Mouse (Mus musculus): ENCODE data around the gene Wdr45b. TPM values are rescaled to one million over a fixed set of nuclear protein-coding genes. Genes with fewer than 3 reads are reported as not detected.
A peak's percentile ranks its signal among the peaks of the same experiment; 100 is the strongest.
"Not testable (repeated sequence)": the region's sequence is repeated elsewhere in the genome, so short reads cannot be mapped to it uniquely, and the experiment has no call there.

Wdr45b gene
- polyA plus RNA-seq, 1 experiment from 2014 or later, result 117 TPM

DNA sequence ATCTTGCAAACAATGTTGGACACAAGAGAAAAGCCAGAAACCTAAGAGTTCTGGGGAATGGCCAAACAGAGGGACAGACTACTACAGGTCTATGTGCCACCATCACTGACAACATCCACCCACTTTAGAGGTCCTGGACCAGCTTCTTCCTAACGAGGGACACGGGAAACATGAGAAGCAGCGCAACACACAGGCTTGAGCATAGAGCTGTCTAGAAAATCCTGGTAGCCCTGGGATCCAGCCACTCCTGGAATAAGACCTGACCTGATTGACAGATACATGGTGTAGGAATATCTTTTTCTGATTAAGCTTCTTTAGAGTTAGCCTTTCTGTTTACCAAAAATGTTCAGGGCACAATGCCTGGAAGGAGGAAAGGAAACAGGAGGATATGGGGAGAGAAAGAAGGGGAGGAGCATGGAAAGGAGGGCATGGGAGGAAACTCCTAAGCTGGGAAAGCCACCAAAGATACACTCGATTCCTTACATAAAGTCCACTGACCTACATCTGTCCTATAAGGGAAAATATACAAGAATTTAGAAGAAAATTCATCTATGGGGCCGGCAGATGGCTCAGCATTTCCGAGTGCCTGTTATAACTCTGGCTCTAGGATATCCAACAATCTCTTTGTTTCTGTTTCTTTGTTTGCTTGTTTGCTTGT, 16.2 kb upstream of the Wdr45b start:
- WGBS, result 79% methylated on average over 6 of the region's 6 CpGs
- ATAC-seq (replicated peaks; ENCODE audit: insufficient number of reproducible peaks, low FRiP score, low TSS enrichment, low read depth) (no peak), DNase-seq (ENCODE audit: low spot score) (no peak)
- Histone ChIP-seq H3K36me3 (replicated peaks; ENCODE audit: control insufficient read depth, insufficient read depth, low read depth, low read length) (no peaks in the 10 kb centered on the region), H3K9ac (replicated peaks; ENCODE audit: low read length) (no peak overlapping the region), H3K27ac (replicated peaks; ENCODE audit: low read depth, low read length) (no peak overlapping the region), H3K27me3 (ENCODE audit: control insufficient read depth, insufficient read depth, low read length) (no peaks in the 10 kb centered on the region), H3K4me3 (ENCODE audit: low read depth, low read length) (no peak overlapping the region), H3K9me3 (replicated peaks; ENCODE audit: control insufficient read depth, low read length) (no peaks in the 10 kb centered on the region), H3K4me1 (ENCODE audit: control insufficient read depth, insufficient read depth, low read length) (no peaks in the 10 kb centered on the region), H3K4me2 (ENCODE audit: low read depth, low read length) (no peak overlapping the region)

DNA sequence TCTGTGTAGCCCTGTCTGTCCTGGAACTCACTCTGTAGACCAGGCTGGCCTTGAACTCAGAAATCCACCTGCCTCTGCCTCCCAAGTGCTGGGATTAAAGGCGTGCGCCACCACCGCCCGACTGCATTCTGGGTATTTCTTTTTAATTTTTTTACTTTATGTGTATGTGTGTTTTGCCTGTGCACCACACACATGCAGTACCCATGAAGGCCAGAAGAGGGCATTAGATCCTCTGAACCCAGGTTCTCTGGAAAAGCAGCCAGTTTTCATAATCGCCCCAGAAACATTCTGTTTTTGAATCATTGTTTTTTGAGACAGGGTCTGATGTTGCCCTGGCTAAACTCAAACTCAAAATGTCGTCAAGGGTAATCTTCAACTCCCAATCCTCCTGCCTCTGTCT, 15.4 kb upstream of the Wdr45b start:
- H3K4me3 ChIP-seq (ENCODE audit: low read depth, low read length), result no peak overlapping the region
- no peak overlapping the region for H3K4me2 ChIP-seq (ENCODE audit: low read depth, low read length)
- H3K36me3 ChIP-seq (replicated peaks; ENCODE audit: control insufficient read depth, insufficient read depth, low read depth, low read length), result no peaks in the 10 kb centered on the region
- no peaks in the 10 kb centered on the region for H3K9me3 ChIP-seq (replicated peaks; ENCODE audit: control insufficient read depth, low read length)
- ATAC-seq (replicated peaks; ENCODE audit: insufficient number of reproducible peaks, low FRiP score, low TSS enrichment, low read depth), result no peak
- WGBS, result 64% methylated on average over 6 of the region's 6 CpGs
- H3K4me1 ChIP-seq (ENCODE audit: control insufficient read depth, insufficient read depth, low read length), result no peaks in the 10 kb centered on the region
- DNase-seq (ENCODE audit: low spot score), result peak; percentile 55
- no peak overlapping the region for H3K27ac ChIP-seq (replicated peaks; ENCODE audit: low read depth, low read length)
- no peak overlapping the region for H3K9ac ChIP-seq (replicated peaks; ENCODE audit: low read length)
- H3K27me3 ChIP-seq (ENCODE audit: control insufficient read depth, insufficient read depth, low read length), result no peaks in the 10 kb centered on the region

DNA sequence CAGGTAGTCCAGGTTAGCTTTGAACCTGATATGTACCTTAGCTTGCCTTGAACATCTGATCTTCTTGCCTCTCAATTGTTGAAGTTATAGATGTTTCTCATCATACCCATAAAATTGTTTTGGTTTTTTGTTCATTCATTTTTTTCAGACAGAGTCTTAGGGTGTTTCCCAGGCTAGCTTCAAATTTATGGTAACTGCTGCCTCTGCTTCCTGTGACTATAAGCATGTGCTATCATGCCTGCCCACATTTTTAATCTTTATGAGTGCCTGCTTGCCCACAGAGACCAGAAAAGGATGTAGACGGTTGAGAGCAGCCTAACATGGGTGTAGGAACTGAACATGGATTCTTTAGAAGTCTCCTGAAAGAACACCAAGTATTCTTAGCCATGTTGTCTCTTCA, 14.5 kb upstream of the Wdr45b start:
- no peaks in the 10 kb centered on the region for H3K9me3 ChIP-seq (replicated peaks; ENCODE audit: control insufficient read depth, low read length)
- H3K36me3 ChIP-seq (replicated peaks; ENCODE audit: control insufficient read depth, insufficient read depth, low read depth, low read length), result no peaks in the 10 kb centered on the region
- ATAC-seq (replicated peaks; ENCODE audit: insufficient number of reproducible peaks, low FRiP score, low TSS enrichment, low read depth), result no peak
- H3K27me3 ChIP-seq (ENCODE audit: control insufficient read depth, insufficient read depth, low read length), result no peaks in the 10 kb centered on the region
- 78% methylated on average over 1 of the region's 1 CpGs for WGBS
- no peak overlapping the region for H3K4me3 ChIP-seq (ENCODE audit: low read depth, low read length)
- H3K4me2 ChIP-seq (ENCODE audit: low read depth, low read length), result no peak overlapping the region
- no peak overlapping the region for H3K9ac ChIP-seq (replicated peaks; ENCODE audit: low read length)
- H3K27ac ChIP-seq (replicated peaks; ENCODE audit: low read depth, low read length), result no peak overlapping the region
- DNase-seq (ENCODE audit: low spot score), result no peak
- no peaks in the 10 kb centered on the region for H3K4me1 ChIP-seq (ENCODE audit: control insufficient read depth, insufficient read depth, low read length)

GRCm38 (mm10) chr11:121367170-121367707, 13.0 kb upstream of the Wdr45b start:
- Histone ChIP-seq H3K4me1 (ENCODE audit: control insufficient read depth, insufficient read depth, low read length) (no peaks in the 10 kb centered on the region), H3K27ac (replicated peaks; ENCODE audit: low read depth, low read length) (no peak overlapping the region), H3K9ac (replicated peaks; ENCODE audit: low read length) (no peak overlapping the region), H3K9me3 (replicated peaks; ENCODE audit: control insufficient read depth, low read length) (no peaks in the 10 kb centered on the region), H3K27me3 (ENCODE audit: control insufficient read depth, insufficient read depth, low read length) (no peaks in the 10 kb centered on the region), H3K4me3 (ENCODE audit: low read depth, low read length) (no peak overlapping the region), H3K36me3 (replicated peaks; ENCODE audit: control insufficient read depth, insufficient read depth, low read depth, low read length) (no peaks in the 10 kb centered on the region), H3K4me2 (ENCODE audit: low read depth, low read length) (no peak overlapping the region)
- 44% methylated on average over 5 of the region's 5 CpGs for WGBS
- DNase-seq (ENCODE audit: low spot score) (peak; percentile 6), ATAC-seq (replicated peaks; ENCODE audit: insufficient number of reproducible peaks, low FRiP score, low TSS enrichment, low read depth) (no peak)

GRCm38 (mm10) chr11:121362212-121362611, 8.0 kb upstream of the Wdr45b start:
- H3K4me2 ChIP-seq (ENCODE audit: low read depth, low read length), result no peak overlapping the region
- no peak overlapping the region for H3K9ac ChIP-seq (replicated peaks; ENCODE audit: low read length)
- DNase-seq (ENCODE audit: low spot score) (no peak), ATAC-seq (replicated peaks; ENCODE audit: insufficient number of reproducible peaks, low FRiP score, low TSS enrichment, low read depth) (no peak)
- H3K27me3 ChIP-seq (ENCODE audit: control insufficient read depth, insufficient read depth, low read length), result no peaks in the 10 kb centered on the region
- H3K4me1 ChIP-seq (ENCODE audit: control insufficient read depth, insufficient read depth, low read length), result no peaks in the 10 kb centered on the region
- H3K27ac ChIP-seq (replicated peaks; ENCODE audit: low read depth, low read length), result no peak overlapping the region
- H3K9me3 ChIP-seq (replicated peaks; ENCODE audit: control insufficient read depth, low read length), result no peaks in the 10 kb centered on the region
- H3K4me3 ChIP-seq (ENCODE audit: low read depth, low read length), result no peak overlapping the region
- 31% methylated on average over 5 of the region's 5 CpGs for WGBS
- H3K36me3 ChIP-seq (replicated peaks; ENCODE audit: control insufficient read depth, insufficient read depth, low read depth, low read length), result no peaks in the 10 kb centered on the region

GRCm38 (mm10) chr11:121353326-121354090, 737 bp downstream of the Wdr45b start:
- ATAC-seq (replicated peaks; ENCODE audit: insufficient number of reproducible peaks, low FRiP score, low TSS enrichment, low read depth) (peak; percentile 50; the same call in 1 of the 2 replicates), DNase-seq (ENCODE audit: low spot score) (peak; percentile 10)
- Histone ChIP-seq H3K4me1 (ENCODE audit: control insufficient read depth, insufficient read depth, low read length) (no peaks in the 10 kb centered on the region), H3K27me3 (ENCODE audit: control insufficient read depth, insufficient read depth, low read length) (no peaks in the 10 kb centered on the region), H3K36me3 (replicated peaks; ENCODE audit: control insufficient read depth, insufficient read depth, low read depth, low read length) (no peaks in the 10 kb centered on the region), H3K9ac (replicated peaks; ENCODE audit: low read length) (peak overlapping the region; percentile 74), H3K9me3 (replicated peaks; ENCODE audit: control insufficient read depth, low read length) (no peaks in the 10 kb centered on the region), H3K4me2 (ENCODE audit: low read depth, low read length) (peak overlapping the region; percentile 65), H3K4me3 (ENCODE audit: low read depth, low read length) (peak overlapping the region; percentile 93), H3K27ac (replicated peaks; ENCODE audit: low read depth, low read length) (0 out of 2 replicates have a peak overlapping the region, but pooled peaks have one; percentile 49)
- WGBS, result 3% methylated on average over 41 of the region's 41 CpGs

DNA sequence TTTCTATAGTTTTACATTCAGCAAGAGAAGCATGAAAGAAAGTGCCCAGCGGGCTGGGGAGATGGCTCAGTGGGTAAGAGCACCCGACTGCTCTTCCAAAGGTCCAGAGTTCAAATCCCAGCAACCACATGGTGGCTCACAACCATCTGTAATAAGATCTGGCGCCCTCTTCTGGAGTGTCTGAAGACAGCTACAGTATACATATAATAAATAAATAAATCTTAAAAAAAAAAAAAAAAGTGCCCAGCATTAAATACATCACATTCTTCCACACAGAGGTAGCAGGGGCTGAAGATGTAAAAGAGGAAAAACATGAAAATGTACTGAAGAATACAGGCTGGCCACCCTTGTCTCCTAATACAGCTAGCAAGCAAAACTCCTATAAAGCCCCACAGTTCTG, 5.5 kb downstream of the Wdr45b start:
- WGBS, result 79% methylated on average over 3 of the region's 3 CpGs
- not testable (repeated sequence) for H3K4me2 ChIP-seq (ENCODE audit: low read depth, low read length); DNase-seq (ENCODE audit: low spot score); H3K9me3 ChIP-seq (replicated peaks; ENCODE audit: control insufficient read depth, low read length); H3K4me3 ChIP-seq (ENCODE audit: low read depth, low read length); H3K27ac ChIP-seq (replicated peaks; ENCODE audit: low read depth, low read length); H3K9ac ChIP-seq (replicated peaks; ENCODE audit: low read length); H3K36me3 ChIP-seq (replicated peaks; ENCODE audit: control insufficient read depth, insufficient read depth, low read depth, low read length); H3K27me3 ChIP-seq (ENCODE audit: control insufficient read depth, insufficient read depth, low read length); ATAC-seq (replicated peaks; ENCODE audit: insufficient number of reproducible peaks, low FRiP score, low TSS enrichment, low read depth); H3K4me1 ChIP-seq (ENCODE audit: control insufficient read depth, insufficient read depth, low read length)

DNA sequence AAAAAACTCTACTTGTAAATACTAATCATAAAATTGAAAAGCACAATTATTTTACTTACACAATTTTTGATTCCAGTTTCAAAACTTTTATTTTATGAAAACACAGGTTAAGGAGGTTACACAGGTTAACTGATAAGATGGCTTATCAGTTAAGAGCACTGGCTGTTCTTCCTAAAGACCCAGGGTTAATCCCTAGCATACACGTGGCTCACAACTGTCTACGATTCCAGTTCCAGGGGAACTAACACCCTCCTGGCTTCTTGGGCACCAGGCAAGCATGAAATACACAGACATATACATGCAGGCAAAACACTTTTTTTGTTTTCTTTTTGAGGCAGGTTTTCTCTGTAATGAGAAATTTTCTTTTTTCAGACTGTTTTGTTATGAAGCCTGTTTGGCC, 6.1 kb downstream of the Wdr45b start:
- no peak for DNase-seq (ENCODE audit: low spot score)
- Histone ChIP-seq H3K27ac (replicated peaks; ENCODE audit: low read depth, low read length) (no peak overlapping the region), H3K9me3 (replicated peaks; ENCODE audit: control insufficient read depth, low read length) (no peaks in the 10 kb centered on the region), H3K27me3 (ENCODE audit: control insufficient read depth, insufficient read depth, low read length) (no peaks in the 10 kb centered on the region), H3K9ac (replicated peaks; ENCODE audit: low read length) (no peak overlapping the region), H3K4me3 (ENCODE audit: low read depth, low read length) (no peak overlapping the region), H3K4me1 (ENCODE audit: control insufficient read depth, insufficient read depth, low read length) (no peaks in the 10 kb centered on the region), H3K4me2 (ENCODE audit: low read depth, low read length) (no peak overlapping the region), H3K36me3 (replicated peaks; ENCODE audit: control insufficient read depth, insufficient read depth, low read depth, low read length) (no peaks in the 10 kb centered on the region)
- ATAC-seq (replicated peaks; ENCODE audit: insufficient number of reproducible peaks, low FRiP score, low TSS enrichment, low read depth), result no peak
- 97% methylated on average over 2 of the region's 2 CpGs for WGBS
